Mouse (Mus musculus) effector memory CD4-positive, alpha-beta T cell, adult 5 months (primary cell): ENCODE measurements around the gene Ldhb. TPM values are rescaled to one million over a fixed set of nuclear protein-coding genes. Genes with fewer than 3 reads are reported as not detected.

Experiments
- polyA plus RNA-seq: library from polyadenylated mRNA; unstranded; fragments of 100-300 nt; shearing (Covaris generic); gene quantifications from one replicate; pipeline ENCODE4 v1.2.1, GENCODE M21; 2017

The Ldhb gene
- polyA plus RNA-seq: 39.6 TPM

GRCm38 (mm10) chr6:142507785-142508162, at the start of gene Ldhb:
Ldhb (minus strand) TSS chr6:142507957.

GRCm38 (mm10) chr6:142472801-142473203, 35.0 kb downstream of the Ldhb start, which contains the start of gene Gys2:
Gys2 (minus strand) TSS chr6:142473109.

Other genes with a start within 250 kb of the Ldhb start
- gene Iapp, start 209.5 kb downstream of the Ldhb start, polyA plus RNA-seq: not detected
- gene Slco1a5, start 185.0 kb downstream of the Ldhb start, polyA plus RNA-seq: not detected
- gene Pyroxd1, start 162.3 kb downstream of the Ldhb start, polyA plus RNA-seq: 17.3 TPM
- gene Recql, start 120.9 kb downstream of the Ldhb start, polyA plus RNA-seq: 30.1 TPM
- 40.0 TPM for gene Golt1b, start 120.7 kb downstream of the Ldhb start, polyA plus RNA-seq
- gene Spx, start 94.5 kb downstream of the Ldhb start, polyA plus RNA-seq: 0.26 TPM
- not detected for gene Gys2, start 34.8 kb downstream of the Ldhb start, polyA plus RNA-seq
- 1.4 TPM for gene Kcnj8, start 63.7 kb upstream of the Ldhb start, polyA plus RNA-seq
- gene Abcc9, start 194.4 kb upstream of the Ldhb start, polyA plus RNA-seq: not detected
- gene Cmas, start 248.7 kb upstream of the Ldhb start, polyA plus RNA-seq: 110 TPM